Mouse (Mus musculus) embryonic fibroblast, embryonic 13.5 days (primary cell): Measurements from ENCODE around the gene Mob1a.

Source experiments
- CTCF ChIP-seq: IDR thresholded peaks from 2 replicates; pipeline ENCODE4 v1.5.1; 2011; ENCODE audit warnings: mild to moderate bottlenecking, control low read depth, low read length, moderate library complexity, borderline replicate concordance; ENCODE audit not compliant: insufficient read depth
- POLR2A ChIP-seq: IDR thresholded peaks from 2 replicates; pipeline ENCODE4 v1.6.1; 2011; ENCODE audit warnings: low read depth, mild to moderate bottlenecking, control low read depth, low read length, moderate library complexity

GRCm38 (mm10) chr6:83280256-83280955, 45.4 kb upstream of the Mob1a start:
- peak; percentile 73; the same call in 1 of the 2 replicates for TF ChIP-seq CTCF
- no peak for TF ChIP-seq POLR2A
